Mouse (Mus musculus) gastrocnemius, postnatal 10 days (tissue): ENCODE data around the gene Acbd4. TPM values are rescaled to one million over a fixed set of nuclear protein-coding genes. Genes with fewer than 3 reads are reported as not detected.

Experiments used
- DNase-seq: peaks from one replicate; pipeline ENCODE4 v3.0.0; 2021; ENCODE audit warnings: mixed read lengths
- long read RNA-seq, 2 experiments: library from polyadenylated mRNA; stranded (forward); transcript quantifications; one replicate each; pipeline ENCODE4 v2.0.0; 2021
- total RNA-seq, 2 experiments: library from RNA; stranded (reverse); gene quantifications; 2 replicates each; pipeline ENCODE4 v1.2.3; 2021

Acbd4 gene
- 10 to 100 TPM; 34.9 to 50.5 TPM for total RNA-seq
- long read RNA-seq, experiment 1, partial matches to known transcripts, result 13 of 35 reads
- long read RNA-seq, experiment 1, other reads (novel, unspliced or antisense), result 17 of 35 reads
- long read RNA-seq, experiment 2, transcript Acbd4-202 (10 exons, 2,083 nt), result major isoform, 5 of 34 reads
- long read RNA-seq, experiment 2, partial matches to known transcripts, result 14 of 34 reads
- long read RNA-seq, experiment 2, other reads (novel, unspliced or antisense), result 15 of 34 reads

DNA sequence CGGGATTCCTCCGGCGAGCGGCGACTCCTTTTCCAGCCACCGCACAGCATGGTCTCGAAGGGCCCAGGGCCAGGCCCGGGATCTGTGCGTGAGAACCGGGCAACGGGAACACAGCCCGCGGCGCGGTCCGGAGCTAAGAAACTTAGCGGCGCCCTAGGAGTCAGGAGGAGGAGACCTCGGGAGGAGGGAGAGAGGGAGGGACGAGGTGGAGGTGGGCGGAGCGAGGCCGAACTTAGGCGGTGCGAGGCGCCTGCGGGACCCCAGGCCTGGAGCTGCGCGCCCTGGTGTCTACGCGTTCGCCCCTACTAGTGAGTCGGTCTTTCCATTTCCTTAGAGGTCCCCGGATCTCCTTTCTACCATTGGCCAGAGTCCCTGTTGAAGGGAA, at the start of gene Acbd4, which contains the start of gene Plcd3:
Gene Acbd4 (plus strand): TSS at position 202 of the 385 bp plus-strand sequence.
Gene Plcd3 (minus strand): TSS at position 178 of the 385 bp plus-strand sequence.
- DNase-seq, result peak; percentile 80

DNA sequence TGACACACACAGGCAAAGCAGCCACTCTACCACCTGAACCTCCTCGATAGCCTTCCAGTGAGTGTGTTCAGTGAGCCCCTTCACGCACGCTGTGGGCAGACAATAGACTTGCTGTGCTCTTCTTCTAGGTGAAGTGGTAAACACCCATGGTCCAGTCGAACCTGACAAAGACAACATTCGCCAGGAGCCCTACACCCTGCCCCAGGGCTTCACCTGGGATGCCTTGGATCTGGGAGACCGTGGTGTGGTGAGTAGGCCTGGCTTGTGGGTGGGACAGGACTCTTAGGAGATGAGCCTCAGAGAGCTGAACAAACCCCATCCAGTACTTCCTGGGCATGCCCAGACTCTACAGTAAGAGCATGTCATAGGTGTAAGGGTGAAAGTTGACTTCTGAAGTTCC, 49.4 kb upstream of the Acbd4 start:
- DNase-seq, result no peak

DNA sequence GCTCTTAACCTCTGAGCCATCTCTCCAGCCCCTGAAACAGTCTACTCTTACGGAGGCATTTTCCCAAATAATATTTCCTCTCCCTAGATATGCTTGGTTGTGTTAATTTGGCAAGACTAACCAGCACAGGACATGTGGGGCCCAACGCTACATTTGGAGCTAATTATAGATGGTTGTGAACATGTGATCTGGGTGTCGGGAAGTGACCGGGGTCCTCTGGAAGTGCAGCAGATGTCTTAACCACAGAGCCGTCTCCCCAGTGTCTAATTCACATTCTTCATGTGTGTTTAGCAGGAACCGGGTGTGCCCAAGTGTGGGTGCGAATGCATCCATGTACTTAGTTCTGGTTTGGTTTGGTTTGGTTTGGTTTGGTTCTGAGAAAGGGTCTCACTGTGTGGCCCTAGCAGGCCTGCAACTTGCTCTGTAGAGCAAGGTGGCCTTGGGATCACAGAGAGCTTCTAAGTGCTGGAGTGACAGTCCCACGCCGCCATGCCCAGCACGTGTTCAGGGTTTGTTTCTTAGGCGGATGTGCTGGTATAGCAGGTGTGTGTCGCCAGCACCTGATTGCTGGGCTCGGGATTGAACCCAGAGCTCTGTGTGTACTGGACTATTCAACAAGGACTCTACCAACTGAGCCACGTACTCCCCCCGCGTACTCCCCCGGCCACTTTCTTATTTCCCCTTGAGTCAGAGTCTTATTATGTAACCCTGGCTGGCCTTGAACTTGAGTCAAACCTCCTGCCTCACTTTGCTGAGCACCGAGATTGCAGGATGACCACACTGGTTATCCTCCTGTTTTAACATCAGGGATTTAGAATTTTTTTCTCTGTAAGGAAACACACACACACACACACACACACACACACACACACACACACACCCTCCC, 48.0 kb upstream of the Acbd4 start:
- no peak for DNase-seq

DNA sequence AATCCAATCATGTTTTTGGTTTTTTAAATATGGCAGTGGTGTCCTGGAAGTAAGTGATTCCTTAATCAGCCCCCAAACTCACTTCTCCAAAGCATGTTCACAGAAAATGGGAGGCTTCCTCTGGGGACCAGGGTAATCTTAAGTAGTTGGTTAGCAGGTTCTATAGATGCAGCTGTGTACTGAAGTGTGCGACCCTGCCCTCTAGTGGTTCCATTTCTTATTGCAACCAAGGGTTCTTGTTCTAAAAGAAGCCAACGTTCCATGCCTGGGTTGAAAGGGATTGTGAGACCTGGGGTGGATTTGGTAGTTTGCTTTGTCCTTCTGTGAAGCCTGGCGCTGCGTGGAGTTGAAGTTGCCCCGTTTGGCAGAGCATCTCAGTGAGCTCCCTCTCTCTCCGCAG, 46.7 kb upstream of the Acbd4 start:
- peak; percentile 69 for DNase-seq

DNA sequence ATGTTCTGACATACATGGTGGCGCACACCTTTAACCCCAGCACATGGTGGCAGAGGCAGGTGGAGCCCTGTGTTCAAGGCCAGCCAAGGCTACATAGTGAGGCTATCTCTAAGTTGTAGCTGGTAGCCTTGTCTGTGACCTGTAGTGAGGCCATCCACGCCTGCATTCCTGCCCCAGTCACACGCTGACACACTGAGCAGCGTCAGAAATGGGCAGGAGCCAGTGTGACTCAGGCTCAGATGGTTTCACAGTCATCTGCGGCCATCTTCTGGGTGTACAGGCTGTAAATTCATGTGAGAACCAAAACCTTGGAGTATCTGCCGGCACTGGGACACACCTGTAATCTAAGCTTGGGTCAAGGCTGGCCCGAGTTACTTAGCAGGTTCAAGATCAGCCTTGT, 44.8 kb upstream of the Acbd4 start:
- no peak for DNase-seq

DNA sequence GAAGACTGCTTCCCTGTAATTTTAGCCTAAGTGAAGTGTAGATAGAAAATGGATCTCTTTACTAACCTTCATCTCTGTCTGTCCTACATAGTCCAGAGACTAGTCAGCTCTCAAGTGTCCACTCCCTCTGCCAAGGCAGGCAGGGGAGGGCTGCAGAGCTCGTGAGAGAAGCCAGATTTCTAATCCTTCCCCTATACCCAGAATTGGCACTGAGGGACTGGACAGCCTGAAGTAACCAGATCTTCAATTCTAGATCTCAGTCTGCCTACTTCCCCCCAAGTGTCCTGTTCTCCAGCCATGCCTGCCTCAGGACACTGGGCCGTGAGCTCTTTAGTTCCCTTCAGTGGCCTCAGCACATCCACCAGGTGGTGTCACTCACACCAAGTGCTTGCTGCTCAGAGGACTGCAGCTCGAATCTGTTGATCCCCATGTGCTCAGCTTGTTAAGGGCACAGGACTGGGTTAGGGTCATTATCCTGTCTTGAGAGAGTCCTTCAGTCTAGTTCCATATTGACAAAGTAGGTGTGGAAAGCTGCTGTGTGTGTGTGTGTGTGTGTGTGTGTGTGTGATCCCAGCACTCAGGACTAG, 42.9 kb upstream of the Acbd4 start:
- no peak for DNase-seq

DNA sequence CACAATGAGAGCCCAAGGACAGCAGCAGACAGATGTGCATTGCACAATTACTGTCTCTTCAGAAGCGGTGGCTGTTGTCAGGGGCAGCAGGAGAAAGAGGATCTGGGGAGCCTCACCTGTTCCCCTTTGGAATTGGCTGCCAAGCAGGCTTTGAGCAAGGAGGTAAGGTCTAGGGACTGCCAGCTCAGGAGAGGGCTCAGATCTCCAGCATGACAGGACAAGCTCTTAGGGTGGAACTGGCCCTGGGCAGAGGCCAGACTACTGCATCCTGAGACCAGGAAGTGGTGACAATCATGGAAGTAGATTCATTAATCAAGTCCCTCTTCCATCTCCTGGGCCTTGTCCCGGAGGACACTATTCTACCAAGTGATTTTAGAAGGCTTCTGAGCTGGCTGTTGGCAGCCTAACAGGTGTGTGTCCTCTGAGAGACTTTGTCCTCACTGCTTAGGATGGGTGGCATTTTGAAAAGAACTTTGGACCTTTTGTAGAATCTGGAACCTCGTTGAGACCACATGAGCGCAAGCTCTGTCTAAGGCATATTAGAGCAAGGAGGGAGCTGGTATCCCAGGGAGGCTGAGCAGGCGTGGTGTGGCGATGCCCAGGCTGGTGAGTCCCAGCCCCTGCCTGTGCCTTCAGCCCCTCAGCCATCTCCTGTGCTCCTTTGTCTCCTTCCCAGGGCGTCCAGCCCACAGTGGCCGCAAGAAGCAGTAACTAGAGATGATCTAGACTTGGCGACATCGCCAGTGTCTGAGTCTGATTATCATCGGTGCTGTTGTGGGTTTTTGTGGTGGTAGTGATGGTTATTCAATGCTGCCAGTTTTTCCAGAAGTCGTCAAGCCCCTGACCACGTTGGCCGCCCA, 35.1 kb upstream of the Acbd4 start:
- no peak for DNase-seq

DNA sequence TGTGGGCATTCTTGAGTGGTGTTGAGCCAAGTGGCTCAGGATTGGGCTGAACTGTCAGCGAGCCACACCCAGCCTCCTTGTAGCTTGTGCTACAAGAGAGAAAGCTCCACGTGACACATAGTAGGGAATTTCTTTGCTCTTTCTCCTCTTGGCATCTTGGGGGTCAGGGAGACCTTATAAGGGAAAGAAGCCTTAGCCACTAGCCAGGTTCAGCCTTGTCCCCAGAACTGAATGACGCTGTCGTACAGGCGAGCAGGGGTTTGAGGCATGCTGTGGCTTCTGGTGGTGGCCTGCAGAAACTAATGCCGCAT, 34.5 kb upstream of the Acbd4 start:
- DNase-seq, result no peak

DNA sequence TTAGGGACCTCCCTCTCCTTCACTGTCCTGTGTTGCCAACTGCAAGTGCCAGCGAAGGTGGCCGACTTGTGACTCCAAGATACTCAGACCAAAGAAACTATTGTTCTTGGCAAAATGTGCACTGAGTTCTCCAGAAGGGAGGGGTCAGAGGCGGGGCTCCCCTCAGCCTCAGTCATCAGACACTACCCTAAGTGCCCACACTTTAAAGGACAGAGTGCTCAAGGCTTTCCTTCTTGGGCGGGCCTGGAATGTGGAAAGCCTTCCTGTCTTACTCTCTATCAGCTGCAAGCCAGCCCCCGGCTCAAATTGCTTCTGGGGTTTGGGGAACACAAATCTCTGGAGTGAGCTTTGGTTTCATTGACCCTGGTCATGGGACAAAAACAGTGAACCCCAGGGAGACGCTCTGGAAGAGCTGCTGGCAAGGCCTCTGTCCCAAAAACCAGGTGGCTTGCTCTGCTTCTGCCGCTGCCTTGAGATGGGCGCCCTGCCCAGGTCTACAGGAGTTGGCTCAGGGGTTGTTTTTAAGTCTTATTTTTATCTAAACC, 34.0 kb upstream of the Acbd4 start:
- DNase-seq, result peak; percentile 75

DNA sequence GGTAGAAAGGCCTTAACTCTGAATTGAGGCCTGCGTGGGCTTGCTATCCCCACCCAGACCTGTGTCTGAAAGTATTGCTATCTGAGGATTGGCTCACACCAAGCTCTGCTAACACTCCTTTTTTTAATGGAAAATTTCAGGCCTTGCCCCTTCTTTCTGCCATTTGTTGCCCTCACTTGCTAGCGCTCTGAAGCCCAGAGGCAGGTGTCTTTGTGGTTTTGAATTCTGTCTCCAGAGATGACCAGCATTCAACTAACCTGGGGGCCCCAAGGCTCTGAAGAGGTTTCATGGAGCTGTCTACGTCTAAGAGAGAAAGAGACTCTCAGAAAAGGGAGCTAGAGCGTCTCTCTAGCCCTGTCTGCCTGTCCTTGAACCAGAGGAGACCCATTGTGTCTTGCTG, 33.2 kb upstream of the Acbd4 start:
- no peak for DNase-seq

DNA sequence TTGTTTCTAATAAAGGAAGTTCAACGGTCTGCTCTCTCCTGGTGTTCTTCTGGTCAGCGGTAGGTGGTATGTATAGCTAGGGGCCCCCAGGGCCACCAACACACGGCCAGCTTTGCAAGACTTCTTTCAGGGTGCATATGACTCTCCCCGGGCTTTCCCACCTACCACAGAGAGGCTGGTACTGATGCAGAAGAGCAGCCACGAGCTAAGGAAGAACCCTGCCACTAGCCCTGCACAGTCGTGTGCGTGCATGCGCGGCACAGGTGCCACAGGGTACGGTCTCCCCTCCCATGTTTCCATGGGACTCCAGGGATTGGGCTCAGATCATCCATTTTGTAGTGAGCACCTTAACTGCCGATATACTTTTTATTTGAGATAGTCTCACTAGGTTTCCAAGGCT, 32.6 kb upstream of the Acbd4 start:
- DNase-seq, result no peak

DNA sequence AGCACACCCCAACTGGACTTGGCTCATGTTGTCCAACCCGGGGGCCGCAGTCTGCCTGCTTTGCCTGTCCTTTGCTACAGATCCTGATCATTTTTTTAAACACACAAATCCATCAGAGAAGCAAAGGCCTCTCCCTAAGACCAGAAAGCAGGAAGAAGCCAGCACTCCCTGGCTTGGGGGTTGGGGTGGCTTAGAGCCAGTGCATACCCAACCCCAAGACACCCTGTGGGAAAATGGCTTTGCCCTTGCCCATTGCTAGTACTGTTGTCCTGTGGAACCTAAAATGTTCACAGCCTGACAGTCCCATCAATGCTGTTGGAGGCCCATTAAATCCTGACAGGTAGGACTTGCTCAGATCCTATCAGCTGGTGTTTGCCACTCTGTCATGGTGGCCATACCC, 31.8 kb upstream of the Acbd4 start:
- no peak for DNase-seq

DNA sequence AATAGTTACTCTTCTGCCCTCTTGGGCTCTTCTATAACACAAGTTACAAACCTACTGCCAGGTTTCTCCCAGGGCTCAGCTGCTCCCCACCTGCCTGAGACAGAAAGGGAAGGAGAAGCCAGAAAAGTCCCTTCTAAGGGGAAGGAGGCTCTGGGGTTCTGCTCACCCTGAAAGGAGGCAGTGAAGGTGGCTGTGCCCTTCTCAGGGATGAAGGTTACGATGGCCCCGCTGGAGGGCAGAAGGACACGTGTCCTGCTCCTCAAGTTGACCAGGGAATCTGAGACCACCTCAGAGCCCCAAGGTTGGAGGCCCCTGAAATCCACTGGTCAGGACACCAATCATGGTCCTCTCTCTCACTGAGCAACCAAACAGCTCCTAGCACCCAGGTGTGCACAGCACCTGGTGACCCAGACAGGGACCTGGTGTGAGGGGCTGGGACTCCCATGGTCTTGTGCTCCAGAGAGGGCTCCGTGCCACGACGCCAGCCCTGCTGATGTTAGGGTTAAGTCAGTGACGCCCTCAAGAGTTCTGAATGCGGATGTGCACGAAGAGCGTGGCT, 31.1 kb upstream of the Acbd4 start:
- DNase-seq, result no peak

DNA sequence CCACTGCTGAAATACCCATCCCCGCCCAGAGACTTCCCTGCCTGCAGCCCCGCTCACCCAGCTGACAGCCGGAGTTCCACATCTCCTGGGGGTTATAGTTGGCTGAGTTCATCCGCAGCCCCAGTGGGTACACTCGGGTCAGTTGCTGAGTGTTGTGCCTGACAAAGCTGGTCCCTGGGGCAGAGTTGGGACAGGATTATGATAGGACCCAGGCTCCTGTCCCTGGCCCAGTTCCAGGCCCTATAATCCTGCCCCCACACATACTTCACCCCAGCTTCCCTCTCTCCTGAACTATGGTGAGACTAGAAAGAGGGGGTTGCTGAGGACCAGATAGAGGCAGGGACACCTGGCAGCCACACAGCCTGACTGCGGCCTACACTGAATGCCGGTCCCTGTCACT, 27.8 kb upstream of the Acbd4 start:
- no peak for DNase-seq

DNA sequence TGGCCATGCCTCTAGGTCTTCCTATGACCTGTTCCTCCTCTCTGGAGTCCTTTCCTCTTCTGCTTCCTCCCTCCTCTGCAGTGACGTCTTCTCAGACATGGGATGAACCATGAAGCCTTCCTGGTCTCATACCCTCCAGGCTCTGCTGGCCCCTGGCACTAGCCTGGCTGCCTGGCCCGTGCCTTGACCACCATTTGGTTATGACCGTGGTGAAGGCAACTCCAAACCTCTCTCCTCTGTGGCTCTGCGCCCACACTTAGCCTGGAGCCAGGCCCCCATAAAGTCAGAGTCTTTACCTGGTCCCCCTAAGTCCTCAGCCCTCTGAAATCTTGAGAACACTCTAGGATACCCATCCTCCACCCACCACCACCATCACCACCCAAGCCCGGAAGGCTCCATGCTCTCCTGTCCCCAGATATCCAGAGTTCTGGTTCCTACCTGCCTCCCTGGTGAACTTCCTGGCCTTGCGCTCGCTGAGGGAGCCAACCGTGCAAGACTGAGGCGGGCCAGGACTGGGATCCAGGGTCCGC, 27.3 kb upstream of the Acbd4 start:
- no peak for DNase-seq

DNA sequence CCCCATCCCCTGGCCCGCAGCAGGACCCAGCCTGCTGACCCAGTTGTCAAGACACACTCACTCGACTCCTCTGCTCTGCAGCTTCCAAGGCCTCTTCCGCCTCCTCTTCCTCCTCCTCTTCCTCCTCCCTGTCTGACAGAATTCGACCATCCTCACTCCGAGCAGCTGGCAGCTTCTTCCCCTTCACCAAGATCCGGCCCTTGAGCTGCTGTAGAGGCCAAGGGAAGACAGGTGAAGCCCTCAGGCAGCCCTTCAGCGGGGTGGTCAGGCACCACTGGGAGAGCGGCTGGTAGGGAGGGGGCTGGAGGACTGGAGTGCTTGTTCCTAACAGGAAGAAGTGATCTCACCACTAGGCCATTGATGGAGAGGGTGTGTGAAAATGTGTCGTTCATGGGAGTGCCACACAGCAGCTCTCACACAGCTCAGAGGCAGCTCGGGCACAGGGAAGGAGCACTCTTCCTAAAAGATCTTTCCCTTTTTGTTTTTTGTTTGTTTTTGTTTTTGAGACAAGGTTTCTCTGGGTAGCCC, 26.6 kb upstream of the Acbd4 start:
- DNase-seq, result no peak

DNA sequence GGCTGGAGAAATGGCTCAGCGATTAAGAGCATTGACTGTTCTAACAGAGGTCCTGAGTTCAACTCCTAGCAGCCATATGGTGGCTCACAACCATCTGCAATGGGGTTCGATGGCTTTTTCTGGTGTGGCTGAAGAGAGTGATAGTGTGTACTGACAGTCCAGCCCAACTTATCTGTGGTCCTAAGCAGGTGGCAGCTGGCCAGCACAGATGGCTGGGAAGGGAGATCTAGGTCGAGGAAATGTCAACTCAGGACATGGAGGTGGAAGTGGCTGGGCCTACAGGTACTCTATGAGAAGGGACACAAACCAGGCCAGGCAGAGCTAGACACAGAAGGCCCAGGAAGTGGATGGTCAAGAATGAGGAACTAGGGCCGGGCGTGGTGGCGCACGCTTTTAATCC, 25.5 kb upstream of the Acbd4 start:
- DNase-seq, result no peak

DNA sequence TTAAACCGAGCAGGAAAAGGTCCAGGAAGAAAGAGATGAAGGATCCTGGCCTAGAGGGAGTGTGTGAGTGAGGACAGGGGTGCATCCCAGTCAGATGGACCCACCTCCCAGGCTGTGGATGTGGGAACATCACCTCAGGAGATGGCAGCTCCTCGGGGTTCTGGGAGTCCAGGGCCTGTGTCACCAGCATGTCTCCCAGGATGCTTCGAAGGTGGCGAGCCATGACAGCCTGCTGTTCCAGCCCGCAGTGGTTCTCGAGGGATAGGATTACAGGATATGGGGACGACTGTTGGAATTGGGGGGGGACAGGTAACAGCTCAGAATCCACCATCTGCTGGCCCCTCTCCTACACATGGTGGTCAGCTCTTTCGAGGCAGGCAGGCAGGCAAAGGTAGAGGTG, 24.9 kb upstream of the Acbd4 start:
- no peak for DNase-seq

DNA sequence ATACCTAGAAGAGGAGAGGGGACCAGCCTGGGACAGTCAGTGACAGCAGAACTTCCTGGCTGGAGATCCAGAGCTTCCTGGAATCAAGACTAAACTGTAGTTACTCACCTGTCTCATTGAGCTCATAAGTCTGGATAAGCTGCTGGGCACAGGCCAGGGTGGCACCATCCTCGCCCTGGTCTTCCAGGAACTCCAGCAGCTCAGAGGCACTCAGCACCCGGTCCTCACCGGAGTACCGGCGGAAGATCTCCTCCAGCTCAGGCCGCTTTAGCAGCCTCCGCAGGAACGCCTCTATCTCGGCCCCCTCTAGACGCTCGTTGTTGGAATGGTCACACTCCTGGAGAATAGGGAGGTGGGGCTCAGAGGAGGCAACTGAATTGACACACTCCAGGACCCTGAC, 23.4 kb upstream of the Acbd4 start:
- no peak for DNase-seq

DNA sequence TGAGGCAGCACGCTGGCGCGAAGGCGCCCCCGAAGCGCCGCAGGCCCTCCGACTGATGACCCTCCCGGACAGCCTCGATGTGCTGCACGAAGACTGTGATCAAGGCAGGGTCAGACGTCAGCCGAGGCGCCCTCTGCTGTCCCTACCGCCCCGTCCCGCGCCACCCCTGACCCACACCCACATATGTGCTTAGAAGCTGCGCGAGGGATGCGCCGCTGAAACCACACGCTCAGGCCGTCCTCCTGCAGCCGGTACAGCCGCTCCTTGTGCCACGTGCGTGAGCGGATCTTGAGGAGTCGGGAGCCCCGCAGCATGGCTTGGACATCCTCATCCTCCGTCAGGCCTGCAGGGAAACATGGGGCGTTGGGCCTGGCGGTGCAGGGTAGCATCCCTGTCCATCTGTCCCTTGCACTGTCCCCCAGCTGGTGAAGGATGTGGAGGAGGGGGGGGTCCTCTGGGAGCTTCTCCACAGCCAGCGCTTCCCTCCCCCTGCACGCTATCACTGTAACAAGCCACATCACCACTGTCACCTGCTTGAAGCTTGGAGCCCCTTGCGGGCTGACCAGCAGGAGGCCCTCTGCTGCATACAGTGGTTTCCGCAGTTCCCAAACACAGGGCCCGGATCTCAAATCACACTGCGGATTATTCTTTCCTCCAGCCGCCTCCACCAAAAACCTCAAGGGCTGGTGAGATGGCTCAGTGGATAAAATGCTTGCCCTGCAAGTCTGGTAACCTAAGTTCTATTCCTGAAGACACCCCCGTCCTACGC, 21.0 kb upstream of the Acbd4 start:
- no peak for DNase-seq

DNA sequence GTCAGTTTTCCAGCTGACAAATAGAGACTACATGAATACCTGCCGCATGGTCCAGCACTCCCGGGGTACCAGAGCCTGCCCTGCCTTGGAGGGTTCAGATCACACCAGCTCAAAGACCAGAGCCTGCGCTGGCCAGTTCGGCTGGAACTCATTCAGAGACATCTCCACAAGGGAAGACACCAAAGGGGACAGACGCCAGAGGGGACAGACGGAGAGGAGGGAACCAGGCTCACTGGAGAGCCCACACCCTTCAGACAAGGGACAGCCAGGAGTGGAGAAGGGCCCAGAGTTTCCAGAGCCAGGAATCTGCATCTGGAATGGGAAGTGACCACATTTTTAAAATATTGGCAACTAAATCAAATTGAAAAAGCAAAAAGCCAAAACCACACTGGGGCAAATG, 19.9 kb upstream of the Acbd4 start:
- DNase-seq, result no peak
